Mouse (Mus musculus) stomach, embryonic 16.5 days (tissue): ENCODE measurements around the gene Gtdc1. TPM values are rescaled to one million over a fixed set of nuclear protein-coding genes. Genes with fewer than 3 reads are reported as not detected.

Experiments
- ATAC-seq: fragments of 200-750 bp; cut with Nextera tagmentation; 2 replicates; pipeline ENCODE4 v1.8.0; 2017; ENCODE audit warnings: moderate number of reproducible peaks, moderate TSS enrichment; ENCODE audit not compliant: insufficient read depth, low FRiP score
- H3K27ac ChIP-seq: fragments of 300-500 bp; sonication (generic); 2 replicates; pipeline ENCODE4 v1.5.1; 2014; ENCODE audit warnings: low read length
- H3K27me3 ChIP-seq: fragments of 300-500 bp; sonication (generic); 2 replicates; pipeline ENCODE4 v1.6.1; 2014; ENCODE audit warnings: low read length, control low read depth, mixed read lengths; ENCODE audit not compliant: control insufficient read depth, insufficient read depth
- H3K36me3 ChIP-seq: fragments of 300-500 bp; sonication (generic); 2 replicates; pipeline ENCODE4 v1.6.1; 2014; ENCODE audit warnings: low read length; ENCODE audit not compliant: control insufficient read depth, insufficient read depth
- H3K4me1 ChIP-seq: fragments of 300-500 bp; sonication (generic); 2 replicates; pipeline ENCODE4 v1.6.1; 2014; ENCODE audit warnings: low read length, control low read depth, mixed read lengths; ENCODE audit not compliant: control insufficient read depth, insufficient read depth
- H3K4me2 ChIP-seq: fragments of 300-500 bp; sonication (generic); 2 replicates; pipeline ENCODE4 v1.6.1; 2014; ENCODE audit warnings: low read depth, low read length, mixed read lengths
- H3K4me3 ChIP-seq: fragments of 300-500 bp; sonication (generic); replicated peaks from 2 replicates; pipeline ENCODE4 v1.5.1; 2014; ENCODE audit warnings: mild to moderate bottlenecking, low read length
- H3K9ac ChIP-seq: fragments of 300-500 bp; sonication (generic); 2 replicates; pipeline ENCODE4 v1.6.1; 2014; ENCODE audit warnings: low read length
- H3K9me3 ChIP-seq: fragments of 300-500 bp; sonication (generic); replicated peaks from 2 replicates; pipeline ENCODE4 v1.6.1; 2016; ENCODE audit warnings: low read length, control low read depth; ENCODE audit not compliant: control insufficient read depth
- WGBS: fragments of 180-500 bp; shearing (Covaris S2); extraction: QIAGEN DNeasy Blood & Tissue Kit; methylation state at CpG from one replicate; pipeline ENCODE4 v1.1.7; 2014; 5-methylcytosine and 5-hydroxymethylcytosine counted together
- polyA plus RNA-seq: library from polyadenylated mRNA; unstranded; fragments of >200 nt; fragmentation: Nextera tagmentation; extraction: Ambion mirVana; gene quantifications from 2 replicates; pipeline ENCODE4 v1.2.1, GENCODE M21; 2015

The Gtdc1 gene
- polyA plus RNA-seq, 1 experiment from 2014 or later: 11.3 TPM

DNA sequence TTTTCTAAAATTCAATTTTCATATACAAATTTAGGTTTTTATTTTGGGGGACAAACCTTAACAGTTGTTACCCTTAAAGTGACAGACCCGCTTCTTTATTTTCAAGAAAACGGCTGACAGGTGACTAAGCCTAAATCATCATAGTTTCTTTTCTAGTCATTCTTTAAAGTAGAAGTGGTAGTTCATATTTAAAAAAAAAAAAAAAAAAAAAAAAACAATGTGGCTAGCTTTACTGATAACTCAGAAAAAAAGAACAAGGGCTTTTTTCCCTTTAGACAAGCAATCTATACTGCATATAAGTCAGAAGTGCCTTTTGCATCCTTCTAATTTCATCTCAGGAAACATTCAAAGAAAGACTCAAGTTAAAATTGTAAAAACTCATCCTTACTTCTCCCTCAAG lies 8.7 kb downstream of the Gtdc1 start:
- Histone ChIP-seq H3K4me2 (no peak overlapping the region), H3K9me3 (no peaks in the 10 kb centered on the region), H3K27ac (no peak overlapping the region), H3K9ac (no peak overlapping the region), H3K27me3 (no peaks in the 10 kb centered on the region), H3K4me3 (no peak overlapping the region), H3K4me1 (no peaks in the 10 kb centered on the region), H3K36me3 (no peaks in the 10 kb centered on the region)
- ATAC-seq: no peak
- 88% methylated on average over 2 of the region's 2 CpGs for WGBS

GRCm38 (mm10) chr2:44916286-44916685 lies 11.2 kb downstream of the Gtdc1 start:
- H3K4me1 ChIP-seq: no peaks in the 10 kb centered on the region

GRCm38 (mm10) chr2:44897801-44898200 lies 29.7 kb downstream of the Gtdc1 start:
- no peak for ATAC-seq
- WGBS: 94% methylated on average over 1 of the region's 1 CpGs
- no peak overlapping the region for H3K27ac ChIP-seq
- no peaks in the 10 kb centered on the region for H3K36me3 ChIP-seq
- no peak overlapping the region for H3K9ac ChIP-seq
- no peak overlapping the region for H3K4me3 ChIP-seq
- H3K9me3 ChIP-seq: no peaks in the 10 kb centered on the region
- H3K4me1 ChIP-seq: no peaks in the 10 kb centered on the region
- H3K4me2 ChIP-seq: no peak overlapping the region
- no peaks in the 10 kb centered on the region for H3K27me3 ChIP-seq

More at GRCm38 (mm10) chr2:44916286-44916685, 11.2 kb downstream of the Gtdc1 start:
- no peaks in the 10 kb centered on the region for H3K9me3 ChIP-seq
- H3K4me2 ChIP-seq: no peak overlapping the region
- no peaks in the 10 kb centered on the region for H3K36me3 ChIP-seq
- H3K4me3 ChIP-seq: no peak overlapping the region
- H3K27ac ChIP-seq: no peak overlapping the region
- no peak overlapping the region for H3K9ac ChIP-seq
- no peaks in the 10 kb centered on the region for H3K27me3 ChIP-seq
- no peak for ATAC-seq

GRCm38 (mm10) chr2:44873718-44874117 lies 53.7 kb downstream of the Gtdc1 start:
- Histone ChIP-seq H3K36me3 (no peaks in the 10 kb centered on the region), H3K9me3 (no peaks in the 10 kb centered on the region), H3K27ac (no peak overlapping the region), H3K27me3 (no peaks in the 10 kb centered on the region), H3K4me1 (no peaks in the 10 kb centered on the region), H3K9ac (no peak overlapping the region), H3K4me3 (no peak overlapping the region), H3K4me2 (no peak overlapping the region)
- WGBS: 53% methylated on average over 2 of the region's 2 CpGs
- no peak for ATAC-seq

GRCm38 (mm10) chr2:44864726-44865125 lies 62.7 kb downstream of the Gtdc1 start:
- Histone ChIP-seq H3K27ac (no peak overlapping the region), H3K4me2 (no peak overlapping the region), H3K36me3 (no peaks in the 10 kb centered on the region), H3K27me3 (no peaks in the 10 kb centered on the region), H3K9ac (no peak overlapping the region), H3K9me3 (no peaks in the 10 kb centered on the region), H3K4me1 (no peaks in the 10 kb centered on the region), H3K4me3 (no peak overlapping the region)
- ATAC-seq: no peak

DNA sequence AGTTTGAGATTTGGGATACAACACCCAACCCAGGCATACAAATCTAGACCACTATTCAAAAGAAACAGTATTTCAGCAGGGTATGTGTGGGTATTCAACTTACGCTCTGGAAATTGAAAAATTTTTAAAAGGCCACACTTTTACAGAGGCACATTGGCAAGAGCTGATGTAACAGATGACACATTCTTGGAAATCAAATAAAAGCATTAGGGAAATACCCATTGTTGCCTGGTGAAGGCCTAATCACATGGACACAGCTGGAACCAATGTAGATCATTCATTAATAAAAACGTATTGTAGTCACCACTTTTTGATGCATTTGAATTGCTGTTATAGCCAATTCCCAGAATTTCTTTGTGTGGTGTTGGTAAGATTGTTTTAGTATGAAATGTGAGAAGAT lies 73.0 kb downstream of the Gtdc1 start:
- no peaks in the 10 kb centered on the region for H3K4me1 ChIP-seq
- no peaks in the 10 kb centered on the region for H3K27me3 ChIP-seq
- H3K36me3 ChIP-seq: peaks cover 5% of the 10 kb centered on the region; the same call in 1 of the 2 replicates
- no peak for ATAC-seq
- no peak overlapping the region for H3K4me2 ChIP-seq
- WGBS: 87% methylated on average over 2 of the region's 2 CpGs
- no peak overlapping the region for H3K4me3 ChIP-seq
- no peak overlapping the region for H3K27ac ChIP-seq
- H3K9ac ChIP-seq: no peak overlapping the region
- peaks cover 7% of the 10 kb centered on the region for H3K9me3 ChIP-seq

DNA sequence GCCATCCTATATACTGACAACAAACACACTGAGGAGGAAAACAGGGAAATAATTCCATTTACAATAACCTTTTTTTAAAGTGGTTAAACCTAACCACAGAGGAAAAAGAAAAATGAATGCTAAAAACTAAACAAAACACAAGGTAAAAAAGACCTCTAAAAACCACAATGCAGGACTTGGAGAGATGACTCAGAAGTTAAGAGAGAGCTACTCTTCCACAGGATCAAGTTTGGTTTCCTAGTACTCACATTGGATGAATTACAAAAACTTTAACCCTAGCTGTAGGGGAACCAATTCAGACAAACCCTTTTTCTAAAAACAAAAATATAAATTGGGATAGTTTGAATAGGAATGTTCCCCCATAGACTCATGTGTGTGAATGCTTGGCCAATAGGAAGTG lies 77.8 kb downstream of the Gtdc1 start:
- no peak for ATAC-seq
- H3K27me3 ChIP-seq: no peaks in the 10 kb centered on the region
- no peak overlapping the region for H3K4me2 ChIP-seq
- H3K9ac ChIP-seq: no peak overlapping the region
- no peak overlapping the region for H3K27ac ChIP-seq
- no peaks in the 10 kb centered on the region for H3K4me1 ChIP-seq
- H3K36me3 ChIP-seq: peaks cover 5% of the 10 kb centered on the region; the same call in 1 of the 2 replicates
- H3K4me3 ChIP-seq: no peak overlapping the region
- H3K9me3 ChIP-seq: peaks cover 7% of the 10 kb centered on the region

GRCm38 (mm10) chr2:44848156-44848555 lies 79.3 kb downstream of the Gtdc1 start:
- H3K9ac ChIP-seq: no peak overlapping the region
- 69% methylated on average over 1 of the region's 1 CpGs for WGBS
- ATAC-seq: no peak

DNA sequence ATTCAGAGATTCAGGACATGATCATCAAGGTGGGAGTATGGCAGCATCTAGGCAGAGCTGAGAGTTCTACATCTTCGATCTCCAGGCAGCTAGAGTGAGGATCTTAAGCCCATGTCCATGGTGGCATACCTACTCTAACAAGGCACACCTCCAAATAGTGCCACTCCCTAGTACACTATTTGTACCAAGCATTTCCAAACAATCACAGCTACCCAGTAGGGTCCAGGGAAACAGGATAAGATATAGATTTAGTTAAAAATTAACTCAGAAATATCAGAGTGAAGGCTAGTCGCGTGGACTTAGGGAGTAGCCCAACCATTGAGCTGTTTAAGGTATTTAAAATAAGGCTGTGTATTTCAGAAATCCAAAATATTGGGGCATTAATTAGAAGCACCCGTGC lies 82.0 kb downstream of the Gtdc1 start:
- no peaks in the 10 kb centered on the region for H3K27me3 ChIP-seq
- H3K9ac ChIP-seq: no peak overlapping the region
- no peaks in the 10 kb centered on the region for H3K36me3 ChIP-seq
- no peak overlapping the region for H3K4me3 ChIP-seq
- H3K9me3 ChIP-seq: no peaks in the 10 kb centered on the region
- no peaks in the 10 kb centered on the region for H3K4me1 ChIP-seq
- H3K27ac ChIP-seq: no peak overlapping the region
- H3K4me2 ChIP-seq: no peak overlapping the region
- 70% methylated on average over 4 of the region's 4 CpGs for WGBS
- peak; percentile 69; the same call in 1 of the 2 replicates for ATAC-seq

More at GRCm38 (mm10) chr2:44848156-44848555, 79.3 kb downstream of the Gtdc1 start:
- H3K4me2 ChIP-seq: no peak overlapping the region
- H3K9me3 ChIP-seq: peaks cover 7% of the 10 kb centered on the region
- no peak overlapping the region for H3K27ac ChIP-seq
- H3K27me3 ChIP-seq: no peaks in the 10 kb centered on the region
- no peaks in the 10 kb centered on the region for H3K4me1 ChIP-seq
- no peak overlapping the region for H3K4me3 ChIP-seq
- peaks cover 5% of the 10 kb centered on the region; the same call in 1 of the 2 replicates for H3K36me3 ChIP-seq

- H3K4me2 ChIP-seq: no peak overlapping the region
- no peaks in the 10 kb centered on the region for H3K36me3 ChIP-seq
- H3K27ac ChIP-seq: no peak overlapping the region
- ATAC-seq: no peak
- no peak overlapping the region for H3K4me3 ChIP-seq
- H3K27me3 ChIP-seq: no peaks in the 10 kb centered on the region
- 76% methylated on average over 2 of the region's 2 CpGs for WGBS
- no peaks in the 10 kb centered on the region for H3K9me3 ChIP-seq
- no peaks in the 10 kb centered on the region for H3K4me1 ChIP-seq
- H3K9ac ChIP-seq: no peak overlapping the region
Observed at GRCm38 (mm10) chr2:44829753-44830152, 97.7 kb downstream of the Gtdc1 start.
